Mouse (Mus musculus) MEL (cell line): ENCODE results near the gene Map3k7cl.

ENCODE experiments used
- BHLHE40 ChIP-seq: IDR thresholded peaks from 2 replicates; pipeline ENCODE4 v1.6.1; 2012; ENCODE audit warnings: low read depth, mild to moderate bottlenecking, inconsistent platforms, low read length, improper control_type of control experiment, borderline replicate concordance
- CHD1 ChIP-seq: IDR thresholded peaks from 2 replicates; pipeline ENCODE4 v1.6.1; 2012; ENCODE audit warnings: low read depth, mild to moderate bottlenecking, inconsistent platforms, low read length, improper control_type of control experiment
- CTCF ChIP-seq, 3 experiments: IDR thresholded peaks in 2 of 3; conservative IDR thresholded peaks in 1 of 3; 2 replicates each; pipeline ENCODE4 v1.5.1; 2011 to 2012; ENCODE audit warnings: low read length in 3 of 3, low read depth in 2 of 3, mild to moderate bottlenecking in 2 of 3, improper control_type of control experiment in 1 of 3, inconsistent platforms in 1 of 3, mixed read lengths in 1 of 3, moderate library complexity in 1 of 3; ENCODE audit not compliant: control insufficient read depth in 1 of 3, insufficient read depth in 1 of 3, poor library complexity in 1 of 3, severe bottlenecking in 1 of 3
- E2F4 ChIP-seq: IDR thresholded peaks from 2 replicates; pipeline ENCODE4 v1.6.1; 2011; ENCODE audit warnings: low read depth, low read length, improper control_type of control experiment, borderline replicate concordance
- EP300 ChIP-seq, 2 experiments: IDR thresholded peaks; 2 replicates each; pipeline ENCODE4 v1.6.1; 2011; ENCODE audit warnings: improper control_type of control experiment in 2 of 2, low read length in 2 of 2, low read depth in 1 of 2, mild to moderate bottlenecking in 1 of 2
- HCFC1 ChIP-seq: IDR thresholded peaks from 2 replicates; pipeline ENCODE4 v1.6.1; 2012; ENCODE audit warnings: low read depth, mild to moderate bottlenecking, inconsistent platforms, low read length, improper control_type of control experiment, moderate library complexity
- JUND ChIP-seq: IDR thresholded peaks from 2 replicates; pipeline ENCODE4 v1.6.1; 2011; ENCODE audit warnings: low read depth, mild to moderate bottlenecking, improper control_type of control experiment, low read length
- MAFK ChIP-seq: IDR thresholded peaks from 2 replicates; pipeline ENCODE4 v1.6.1; 2011; ENCODE audit warnings: low read depth, mild to moderate bottlenecking, low read length, improper control_type of control experiment, borderline replicate concordance
- MAX ChIP-seq: IDR thresholded peaks from 2 replicates; pipeline ENCODE4 v1.6.1; 2011; ENCODE audit warnings: low read length, improper control_type of control experiment
- NRF1 ChIP-seq: IDR thresholded peaks from 2 replicates; pipeline ENCODE4 v1.6.1; 2014; ENCODE audit warnings: low read depth, mild to moderate bottlenecking, inconsistent platforms, low read length, improper control_type of control experiment, moderate library complexity; ENCODE audit not compliant: poor library complexity, insufficient read depth, severe bottlenecking
- POLR2A ChIP-seq, 2 experiments: IDR thresholded peaks; 2 replicates each; pipeline ENCODE4 v1.6.1; 2011 to 2012; ENCODE audit warnings: low read length in 2 of 2, mild to moderate bottlenecking in 2 of 2, control low read depth in 1 of 2, improper control_type of control experiment in 1 of 2, low read depth in 1 of 2, moderate library complexity in 1 of 2; ENCODE audit not compliant: control insufficient read depth in 1 of 2, insufficient read depth in 1 of 2, poor library complexity in 1 of 2
- USF1 ChIP-seq: IDR thresholded peaks from 2 replicates; pipeline ENCODE4 v1.6.1; 2014; ENCODE audit warnings: low read depth, mild to moderate bottlenecking, inconsistent platforms, low read length, improper control_type of control experiment, moderate library complexity
- ZNF384 ChIP-seq: IDR thresholded peaks from 2 replicates; pipeline ENCODE4 v1.6.1; 2012; ENCODE audit warnings: low read depth, mild to moderate bottlenecking, inconsistent platforms, low read length, improper control_type of control experiment

GRCm38 (mm10) chr16:87634709-87635108, 81.6 kb downstream of the Map3k7cl start:
- no peak for TF ChIP-seq JUND
- TF ChIP-seq MAX = no peak
- no peak for TF ChIP-seq USF1
- no peak for TF ChIP-seq POLR2A (IDR thresholded peaks at IDR 0.05; ENCODE audit: control insufficient read depth in 1 of 2, insufficient read depth in 1 of 2, low read depth in 1 of 2, low read length in 2 of 2, poor library complexity in 1 of 2)
- no peak for TF ChIP-seq BHLHE40
- no peak for TF ChIP-seq HCFC1
- TF ChIP-seq CHD1 = no peak
- TF ChIP-seq NRF1 = no peak
- TF ChIP-seq CTCF (IDR thresholded peaks at IDR 0.05 in 2 of 3, conservative IDR thresholded peaks at IDR 0.05 in 1 of 3; ENCODE audit: control insufficient read depth in 1 of 3, insufficient read depth in 1 of 3, low read depth in 2 of 3, low read length in 3 of 3, poor library complexity in 1 of 3, severe bottlenecking in 1 of 3) = no peak
- TF ChIP-seq MAFK = no peak
- no peak for TF ChIP-seq ZNF384
- TF ChIP-seq E2F4 = no peak
- no peak for TF ChIP-seq EP300 (IDR thresholded peaks at IDR 0.05; ENCODE audit: low read depth in 1 of 2, low read length in 2 of 2)
